Mouse (Mus musculus) neutrophil, adult 65 days (primary cell): ENCODE data around the gene Angel2. TPM values are rescaled to one million over a fixed set of nuclear protein-coding genes. Genes with fewer than 3 reads are reported as not detected.

Source experiments
- total RNA-seq: library from RNA; stranded (reverse); gene quantifications from 2 replicates; pipeline ENCODE4 v1.2.4, GENCODE M21; 2023

Gene Angel2
- 29.8 and 35.4 TPM in 2 replicates for total RNA-seq

GRCm38 (mm10) chr1:190924812-190925211 is at the start of gene Angel2:
TSS of gene Angel2 (plus strand) at chr1:190925112.

GRCm38 (mm10) chr1:190911415-190912123 is 13.3 kb upstream of the Angel2 start, which contains the start of gene Rps6kc1:
TSS of gene Rps6kc1 (minus strand) at chr1:190911770.

GRCm38 (mm10) chr1:190979100-190979563 is 54.2 kb downstream of the Angel2 start, which contains the start of gene Vash2:
TSS of gene Vash2 (minus strand) at chr1:190979296.

Other genes with a start within 250 kb of the Angel2 start
- gene Rps6kc1, start 13.3 kb upstream of the Angel2 start, total RNA-seq: 40.2 and 58.1 TPM in 2 replicates
- not detected in 2 replicates for gene Vash2, start 54.2 kb downstream of the Angel2 start, total RNA-seq
- 39.1 and 49.3 TPM in 2 replicates for gene Flvcr1, start 101.0 kb downstream of the Angel2 start, total RNA-seq
- gene Spata45, start 111.5 kb downstream of the Angel2 start, total RNA-seq: not detected in 2 replicates
- 6.8 and 11.6 TPM in 2 replicates for gene Tatdn3, start 137.8 kb downstream of the Angel2 start, total RNA-seq
- 9.9 and 15.2 TPM in 2 replicates for gene Nsl1, start 137.9 kb downstream of the Angel2 start, total RNA-seq
- gene Batf3, start 172.7 kb downstream of the Angel2 start, total RNA-seq: 1.8 and 2.1 TPM in 2 replicates
- gene Fam71a, start 239.7 kb downstream of the Angel2 start, total RNA-seq: 1.0 and 1.8 TPM in 2 replicates